Mouse (Mus musculus): ENCODE results near the gene Sez6l. TPM values are rescaled to one million over a fixed set of nuclear protein-coding genes. Genes with fewer than 3 reads are reported as not detected.
A peak's percentile ranks its signal among the peaks of the same experiment; 100 is the strongest.
"Not testable (repeated sequence)": the region's sequence is repeated elsewhere in the genome, so short reads cannot be mapped to it uniquely, and the experiment has no call there.

Sez6l gene
- polyA plus RNA-seq, 1 experiment from 2014 or later, result 0.01 TPM

GRCm38 (mm10) chr5:112431120-112431775 is 145.7 kb downstream of the Sez6l start:
- ATAC-seq (no peak), DNase-seq (ENCODE audit: low read depth, low spot score) (no peak)
- in situ Hi-C loops (cut with MboI; ENCODE audit: low pct_unique_long_range_greater_than_20kb), result loop anchor here (25.0 kb wide), 1 partner anchor 806 kb away; the partner anchor contains the start of gene Tmem211
- H3K27me3 ChIP-seq, result peaks cover 49% of the 10 kb centered on the region
- ChIA-PET POLR2A (no interaction called here), CTCF (interaction anchor here (1.8 kb wide), 1 partner anchor 190 kb away, joined by 8 read pairs; no protein-coding TSS in a partner anchor)
- no peak for TF ChIP-seq CTCF (IDR thresholded peaks at IDR 0.05)

DNA sequence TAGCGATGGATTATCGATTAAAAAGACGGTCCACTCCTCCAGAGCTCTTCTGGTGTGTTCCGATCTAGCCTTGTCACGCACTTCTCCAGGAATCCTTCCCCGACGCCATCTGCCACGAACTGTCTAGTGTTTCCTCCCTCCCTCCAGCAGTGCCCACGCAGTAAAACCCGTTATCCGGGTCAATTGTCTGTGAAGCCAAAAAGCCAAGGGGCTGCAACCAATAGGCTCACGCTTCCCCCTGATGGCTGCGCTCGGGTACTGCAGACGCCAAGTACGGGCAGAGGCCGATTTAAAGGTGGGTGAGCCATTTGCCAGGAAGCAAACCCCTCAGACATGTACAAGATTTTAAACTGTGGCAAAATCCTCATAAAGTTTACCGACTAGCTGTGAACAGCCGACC is 148.0 kb downstream of the Sez6l start:
- ATAC-seq (no peak), DNase-seq (ENCODE audit: low read depth, low spot score) (no peak)
- ChIA-PET CTCF (interaction anchor here (0.9 to 1.4 kb wide), 2 partner anchors 188 to 218 kb away, joined by 3 to 4 read pairs; no protein-coding TSS in a partner anchor), POLR2A (no interaction called here)
- peak; percentile 84 for TF ChIP-seq CTCF (IDR thresholded peaks at IDR 0.05)
- peaks cover 61% of the 10 kb centered on the region for H3K27me3 ChIP-seq
- in situ Hi-C loops (cut with MboI; ENCODE audit: low pct_unique_long_range_greater_than_20kb), result loop anchor here (5.0 to 25.0 kb wide), 4 partner anchors 92 to 808 kb away; partner anchors contain the start of gene Tmem211

DNA sequence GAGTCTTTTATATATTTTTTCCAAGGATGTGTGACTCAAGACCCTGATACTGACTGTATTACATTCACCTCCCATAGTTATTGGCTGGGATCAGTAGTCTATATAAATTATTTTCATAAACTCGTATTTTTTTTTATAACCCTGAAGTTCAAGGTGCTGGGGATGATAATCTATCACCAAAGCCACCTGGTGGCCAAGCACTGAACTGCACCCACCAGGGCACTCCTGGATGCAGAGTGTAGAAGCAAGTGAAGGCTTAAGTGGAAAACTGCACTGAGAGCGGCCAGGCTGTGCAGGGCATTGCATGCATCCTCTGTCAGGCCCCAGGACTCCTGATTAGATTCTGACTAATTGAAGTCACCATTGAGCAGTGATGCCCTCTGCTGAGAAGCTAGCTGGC is 149.7 kb downstream of the Sez6l start:
- peak; percentile 91 for TF ChIP-seq CTCF (IDR thresholded peaks at IDR 0.05)
- POLR2A ChIA-PET, result no interaction called here
- H3K27me3 ChIP-seq, result peaks cover 62% of the 10 kb centered on the region
- in situ Hi-C loops (cut with MboI; ENCODE audit: low pct_unique_long_range_greater_than_20kb), result loop anchor here (5.0 to 25.0 kb wide), 4 partner anchors 90 to 810 kb away; partner anchors contain the start of gene Tmem211
- no peak for DNase-seq (ENCODE audit: low read depth, low spot score)
- CTCF ChIA-PET, result interaction anchor here (0.9 kb wide), 1 partner anchor 30 kb away, joined by 3 read pairs; no protein-coding TSS in a partner anchor
- no peak for ATAC-seq

- no peak for TF ChIP-seq CTCF (IDR thresholded peaks at IDR 0.05)
- POLR2A ChIA-PET, result no interaction called here
- in situ Hi-C loops (cut with MboI; ENCODE audit: low pct_unique_long_range_greater_than_20kb), result loop anchor here (5.0 to 25.0 kb wide), 4 partner anchors 89 to 811 kb away; partner anchors contain the start of gene Tmem211
- CTCF ChIA-PET, result interaction anchor here (1.1 kb wide), 1 partner anchor 186 kb away, joined by 4 read pairs; no protein-coding TSS in a partner anchor
- ATAC-seq (no peak), DNase-seq (ENCODE audit: low read depth, low spot score) (no peak)
- peaks cover 60% of the 10 kb centered on the region for H3K27me3 ChIP-seq
Measured at GRCm38 (mm10) chr5:112426635-112427034, 150.3 kb downstream of the Sez6l start.

GRCm38 (mm10) chr5:112419535-112419934 is 157.4 kb downstream of the Sez6l start:
- no peak for DNase-seq (ENCODE audit: low read depth, low spot score)
- ChIA-PET CTCF (interaction anchor here (1.2 kb wide), 1 partner anchor 67 kb away, joined by 3 read pairs; no protein-coding TSS in a partner anchor), POLR2A (no interaction called here)
- H3K27me3 ChIP-seq, result peaks cover 48% of the 10 kb centered on the region
- ATAC-seq, result no peak
- in situ Hi-C loops (cut with MboI; ENCODE audit: low pct_unique_long_range_greater_than_20kb), result no loop called here
- no peak for TF ChIP-seq CTCF (IDR thresholded peaks at IDR 0.05)

GRCm38 (mm10) chr5:112418023-112418422 is 159.0 kb downstream of the Sez6l start:
- ATAC-seq, result no peak
- no peak for DNase-seq (ENCODE audit: low read depth, low spot score)
- in situ Hi-C loops (cut with MboI; ENCODE audit: low pct_unique_long_range_greater_than_20kb), result no loop called here
- TF ChIP-seq CTCF (IDR thresholded peaks at IDR 0.05), result no peak
- POLR2A ChIA-PET, result no interaction called here
- CTCF ChIA-PET, result no interaction called here
- peaks cover 44% of the 10 kb centered on the region for H3K27me3 ChIP-seq

DNA sequence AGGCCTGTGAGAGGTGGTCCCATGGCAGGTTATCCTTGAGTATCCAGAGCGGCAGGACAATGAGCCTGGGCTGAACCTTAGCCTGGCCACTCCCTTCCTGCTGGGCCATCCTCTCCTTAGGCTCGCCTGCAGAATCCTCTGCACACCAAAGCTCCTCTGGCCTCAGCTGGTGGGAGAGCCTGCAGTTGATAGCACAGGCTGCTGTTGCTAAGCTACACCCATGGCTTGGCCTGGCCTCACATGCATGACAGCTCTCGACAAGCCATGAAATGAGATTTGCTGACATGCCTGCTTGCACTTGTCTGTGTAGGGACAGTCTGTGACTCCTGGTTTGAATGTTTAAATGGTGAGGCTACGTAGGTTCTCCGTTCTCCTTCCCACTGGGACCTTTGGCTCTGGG is 160.3 kb downstream of the Sez6l start:
- no peak for ATAC-seq
- CTCF ChIA-PET, result no interaction called here
- DNase-seq (ENCODE audit: low read depth, low spot score), result no peak
- POLR2A ChIA-PET, result no interaction called here
- no peak for TF ChIP-seq CTCF (IDR thresholded peaks at IDR 0.05)
- peaks cover 51% of the 10 kb centered on the region for H3K27me3 ChIP-seq
- in situ Hi-C loops (cut with MboI; ENCODE audit: low pct_unique_long_range_greater_than_20kb), result no loop called here

DNA sequence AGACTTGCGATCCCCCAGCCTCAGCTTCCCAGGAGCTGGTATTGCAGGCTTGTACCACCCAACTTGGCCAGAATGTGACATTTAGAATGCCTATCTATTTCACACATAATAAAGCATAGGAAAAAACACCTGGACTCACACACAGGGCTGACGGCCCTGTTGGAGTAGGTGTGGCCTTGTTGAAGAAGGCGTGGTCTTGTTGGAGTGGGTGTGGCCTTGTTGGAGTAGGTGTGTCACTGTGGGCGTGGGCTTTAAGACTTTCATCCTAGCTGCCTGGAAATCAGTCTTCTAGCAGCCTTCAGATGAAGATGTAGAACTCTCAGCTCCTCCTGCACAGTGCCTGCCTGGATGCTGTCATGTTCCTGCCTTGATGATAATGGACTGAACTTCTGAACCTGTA is 164.2 kb downstream of the Sez6l start:
- ATAC-seq, result not testable (repeated sequence)

DNA sequence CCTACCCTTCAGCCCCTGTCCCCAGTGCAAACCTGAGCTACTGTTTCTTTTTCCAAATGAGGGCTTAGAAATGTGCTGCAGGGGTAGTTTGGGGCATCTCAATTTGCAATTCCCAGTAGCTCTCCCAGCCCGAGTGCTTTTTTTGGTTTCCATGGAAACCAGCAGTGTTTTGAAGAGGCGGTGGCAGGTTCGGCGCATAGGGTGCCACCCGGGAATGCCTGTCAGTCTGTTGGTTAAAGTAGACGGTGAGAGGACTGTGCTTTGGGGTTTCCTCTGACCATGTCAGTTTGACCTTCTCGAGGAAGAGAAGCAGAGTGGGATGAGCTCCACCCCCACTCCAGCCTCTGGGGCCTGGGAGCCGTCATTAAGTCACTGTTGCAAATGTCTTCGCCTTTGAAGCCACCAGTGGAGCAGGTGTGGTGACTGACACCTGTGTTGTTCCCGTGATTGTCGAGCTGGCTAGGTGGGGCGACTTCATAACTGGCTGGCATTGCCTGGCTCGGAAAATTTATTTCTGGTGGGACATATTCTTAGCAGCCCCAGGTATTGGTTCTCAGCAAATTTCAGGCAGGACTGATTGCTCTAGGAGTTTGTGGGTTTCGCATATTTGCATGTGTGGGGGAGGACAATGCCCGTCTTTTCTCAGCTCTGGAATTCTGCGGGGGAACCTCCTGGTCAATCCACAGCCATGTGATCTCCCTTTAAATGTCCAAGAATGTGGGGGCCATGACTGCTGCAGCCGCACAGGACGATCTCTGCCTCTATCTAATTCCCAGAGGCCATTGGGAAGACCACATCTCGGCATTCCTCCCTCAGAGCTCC is 165.3 kb downstream of the Sez6l start:
- no peak for TF ChIP-seq CTCF (IDR thresholded peaks at IDR 0.05)
- ChIA-PET POLR2A (interaction anchor here (0.6 kb wide), 1 partner anchor 671 kb away, joined by 3 read pairs; no protein-coding TSS in a partner anchor), CTCF (no interaction called here)
- in situ Hi-C loops (cut with MboI; ENCODE audit: low pct_unique_long_range_greater_than_20kb), result no loop called here
- ATAC-seq (peak; percentile 11), DNase-seq (ENCODE audit: low read depth, low spot score) (no peak)
- H3K27me3 ChIP-seq, result peaks cover 32% of the 10 kb centered on the region

More for the DNA sequence above, 164.2 kb downstream of the Sez6l start:
- DNase-seq (ENCODE audit: low read depth, low spot score); POLR2A ChIA-PET; in situ Hi-C loops (cut with MboI; ENCODE audit: low pct_unique_long_range_greater_than_20kb); CTCF ChIA-PET: not testable (repeated sequence)
- peaks cover 30% of the 10 kb centered on the region for H3K27me3 ChIP-seq

DNA sequence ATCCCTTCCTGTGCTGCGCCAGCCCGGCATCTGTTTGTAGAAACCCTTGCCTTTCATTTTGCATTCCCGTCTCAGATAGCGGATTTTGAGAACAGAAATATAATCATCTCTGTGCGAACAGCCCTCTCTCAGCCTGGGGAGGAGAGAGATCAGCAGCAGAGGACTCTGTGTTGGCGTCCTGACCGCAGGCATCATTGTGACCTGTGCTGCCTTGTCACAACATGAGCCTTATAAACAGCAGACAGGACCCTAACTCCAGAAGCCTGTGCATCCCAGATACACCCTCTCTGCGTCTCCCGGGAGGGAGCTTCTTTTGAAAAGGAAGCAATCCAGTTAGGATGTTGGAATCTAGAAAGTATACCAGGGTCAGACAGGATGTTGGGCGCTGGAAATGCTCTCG is 165.9 kb downstream of the Sez6l start:
- peaks cover 32% of the 10 kb centered on the region for H3K27me3 ChIP-seq
- POLR2A ChIA-PET, result interaction anchor here (0.6 kb wide), 1 partner anchor 671 kb away, joined by 3 read pairs; no protein-coding TSS in a partner anchor
- DNase-seq (ENCODE audit: low read depth, low spot score) (no peak), ATAC-seq (no peak)
- CTCF ChIA-PET, result no interaction called here
- TF ChIP-seq CTCF (IDR thresholded peaks at IDR 0.05), result no peak
- in situ Hi-C loops (cut with MboI; ENCODE audit: low pct_unique_long_range_greater_than_20kb), result no loop called here

GRCm38 (mm10) chr5:112409274-112409673 is 167.7 kb downstream of the Sez6l start:
- in situ Hi-C loops (cut with MboI; ENCODE audit: low pct_unique_long_range_greater_than_20kb), result no loop called here
- ChIA-PET CTCF (no interaction called here), POLR2A (no interaction called here)
- no peak for TF ChIP-seq CTCF (IDR thresholded peaks at IDR 0.05)
- peaks cover 30% of the 10 kb centered on the region for H3K27me3 ChIP-seq
- ATAC-seq (no peak), DNase-seq (ENCODE audit: low read depth, low spot score) (no peak)

All from Patski (cell line).